Mouse (Mus musculus): ENCODE measurements at regions not wholly inside any gene's neighbourhood (a gene's known extent, or its start where the extent isn't known, plus 50 kb on each side); places are given as distances from the start of the nearest gene placed in this dataset.

DNA sequence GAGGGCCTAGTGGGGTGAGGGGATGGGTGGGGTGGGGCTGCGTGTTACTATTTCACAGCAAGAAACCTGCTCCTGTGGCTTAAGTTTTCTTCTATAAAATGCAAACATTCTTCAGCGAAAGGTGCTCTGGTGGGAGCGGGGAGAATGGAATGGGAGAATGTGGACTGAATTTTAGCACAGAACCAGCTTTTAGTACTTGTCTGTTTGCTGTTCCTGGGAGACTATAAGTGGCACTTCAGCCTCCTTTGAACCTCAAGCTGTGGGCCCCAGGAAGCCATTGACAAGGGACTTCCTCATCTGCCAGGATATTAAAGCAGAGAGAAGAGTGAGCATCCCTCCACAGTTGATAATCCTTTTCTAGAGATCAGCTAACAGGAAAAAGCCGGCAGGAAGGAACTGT is 580.2 kb downstream of the Zfp706 start:
- DNase-seq (ENCODE audit: low read depth, low spot score) = no peak

DNA sequence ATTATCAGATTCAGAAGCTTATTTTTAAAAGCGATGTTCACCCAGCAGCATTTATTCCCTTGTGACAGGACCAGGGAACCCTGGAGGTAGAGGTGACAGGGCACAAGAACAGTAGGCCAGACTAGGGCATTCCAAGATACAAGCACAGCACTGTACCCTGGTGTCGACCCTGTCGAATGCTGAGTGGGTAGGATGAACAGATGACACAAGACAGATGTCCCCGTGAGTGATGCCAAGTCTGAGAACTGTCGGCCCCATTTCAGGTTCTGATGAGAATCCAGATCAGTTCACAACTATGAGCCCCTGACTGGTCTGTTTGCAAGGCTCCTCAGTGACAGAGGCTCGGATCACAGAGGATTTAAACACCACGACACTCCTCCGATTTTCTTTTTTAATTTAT is 581.7 kb downstream of the Zfp706 start:
- DNase-seq (ENCODE audit: low read depth, low spot score) = no peak

- DNase-seq (ENCODE audit: low read depth, low spot score) = no peak
Measured at GRCm38 (mm10) chr15:36424047-36424446, 583.5 kb downstream of the Zfp706 start.

GRCm38 (mm10) chr15:36422781-36423180 is 584.8 kb downstream of the Zfp706 start:
- DNase-seq (ENCODE audit: low read depth, low spot score) = no peak

DNA sequence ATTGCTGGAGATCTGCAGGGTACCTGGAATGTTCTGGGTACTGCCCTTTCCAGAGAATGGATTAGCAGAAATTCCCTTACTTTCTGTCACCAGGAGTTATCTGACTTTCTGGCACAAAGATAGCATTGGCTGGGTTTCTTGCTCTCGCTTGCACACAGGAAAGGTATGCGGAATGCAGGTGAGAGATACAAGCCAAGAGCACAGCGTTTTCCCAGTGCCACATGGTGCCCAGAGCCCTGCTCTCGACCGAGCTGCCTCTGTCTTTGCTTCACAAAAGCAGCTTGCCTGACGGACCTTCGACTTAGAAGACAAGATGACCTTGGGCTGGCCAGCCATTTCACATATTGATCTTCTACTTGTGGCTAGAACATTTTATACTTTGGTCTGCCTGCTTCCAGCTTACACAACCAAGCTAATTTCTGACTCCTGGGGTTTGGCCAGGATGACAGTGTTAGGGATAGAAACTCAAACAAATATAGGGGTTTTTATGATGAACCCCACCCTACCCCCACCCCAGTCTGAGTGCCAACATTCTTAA is 587.6 kb downstream of the Zfp706 start:
- no peak for DNase-seq (ENCODE audit: low read depth, low spot score)

- DNase-seq (ENCODE audit: low read depth, low spot score) = no peak
Measured at GRCm38 (mm10) chr15:36417426-36417825, 590.1 kb downstream of the Zfp706 start.

- DNase-seq (ENCODE audit: low read depth, low spot score) = peak; percentile 80
Measured at GRCm38 (mm10) chr15:36415552-36416249, 591.9 kb downstream of the Zfp706 start.

DNA sequence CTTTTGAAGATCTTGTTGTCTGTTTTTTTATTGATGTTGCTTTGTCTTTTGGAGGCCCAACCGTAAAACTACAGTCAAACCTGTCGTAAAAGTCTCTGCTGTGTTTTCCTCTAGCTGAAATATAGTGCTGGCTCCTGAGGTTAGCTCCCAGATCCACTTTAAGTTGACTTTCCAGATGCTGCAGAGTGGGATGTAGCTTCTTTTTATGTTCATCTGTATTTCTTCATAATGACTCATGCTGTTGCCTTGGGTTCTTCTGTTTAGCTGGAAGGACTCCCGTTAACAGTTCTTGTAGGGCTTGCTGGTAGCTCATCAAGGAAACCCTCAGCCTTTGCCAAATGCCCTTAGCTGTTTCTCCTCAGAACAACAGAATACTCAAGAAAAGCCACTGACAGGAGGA is 595.6 kb downstream of the Zfp706 start:
- no peak for DNase-seq (ENCODE audit: low read depth, low spot score)

DNA sequence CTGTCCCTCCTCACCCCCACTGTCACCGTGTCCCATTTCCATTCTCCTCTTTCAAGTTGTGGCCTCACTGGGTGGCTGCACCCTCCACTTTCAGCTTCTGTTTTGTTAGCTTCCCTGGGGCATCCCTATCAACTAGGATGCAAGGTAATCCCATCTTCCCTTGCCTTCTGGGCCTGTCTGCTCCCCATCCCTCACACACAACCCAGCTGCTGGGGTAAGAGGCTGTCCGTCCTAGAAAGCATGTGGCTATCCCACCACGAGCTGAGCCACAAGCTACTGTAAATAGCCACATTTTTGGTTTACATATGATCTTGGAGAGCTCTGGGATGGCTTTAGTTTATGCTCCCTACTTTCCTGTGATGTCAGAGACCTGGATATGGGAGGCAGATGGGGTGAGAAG is 602.1 kb downstream of the Zfp706 start:
- no peak for DNase-seq (ENCODE audit: low read depth, low spot score)

GRCm38 (mm10) chr15:36403336-36404119 is 604.0 kb downstream of the Zfp706 start:
- no peak for DNase-seq (ENCODE audit: low read depth, low spot score)

DNA sequence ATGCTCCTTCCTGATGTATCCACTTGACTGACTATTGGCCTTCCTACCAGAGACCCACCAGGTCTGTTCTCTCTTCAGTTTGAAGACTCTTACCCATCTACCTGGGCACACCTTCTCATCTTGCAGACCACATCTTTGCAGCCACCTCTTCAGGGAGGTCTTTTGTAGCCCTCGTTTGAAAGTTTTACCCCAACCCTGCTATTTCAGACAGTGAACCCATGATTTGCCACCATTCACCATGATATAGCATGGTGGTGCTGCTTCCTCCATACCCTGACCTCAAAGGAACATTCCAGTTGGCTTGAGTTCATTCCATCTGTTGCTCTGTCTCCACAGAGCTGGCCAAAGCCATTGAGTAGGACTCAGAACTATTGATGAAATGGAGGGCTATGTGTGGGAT is 605.5 kb downstream of the Zfp706 start:
- no peak for DNase-seq (ENCODE audit: low read depth, low spot score)

DNA sequence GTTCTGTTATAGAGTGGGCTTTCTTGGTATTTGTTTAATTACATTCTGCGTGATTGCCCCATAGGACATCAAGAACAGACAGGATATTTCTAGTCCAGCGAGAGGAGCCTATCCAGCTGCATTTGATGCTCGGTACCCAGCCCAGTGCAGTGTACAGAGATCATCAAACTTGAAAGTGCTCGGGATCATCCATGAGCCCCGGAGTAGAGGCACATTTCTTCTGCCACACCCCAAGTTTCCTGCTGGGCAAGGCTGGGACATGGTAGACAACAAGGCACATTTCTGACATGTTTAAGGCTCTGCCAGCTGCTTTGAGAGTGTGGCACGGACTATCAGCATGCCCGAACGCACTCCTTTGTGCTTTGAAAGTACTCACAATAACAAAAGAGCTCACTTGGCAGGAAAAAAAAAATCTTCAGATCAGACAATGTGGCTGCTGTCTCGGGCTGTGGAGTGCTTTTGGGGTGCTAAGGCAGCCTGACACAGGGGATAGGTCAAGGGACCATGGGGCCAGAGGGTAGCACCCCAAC is 607.2 kb downstream of the Zfp706 start:
- DNase-seq (ENCODE audit: low read depth, low spot score) = no peak

GRCm38 (mm10) chr15:36399355-36400012 is 608.1 kb downstream of the Zfp706 start:
- no peak for DNase-seq (ENCODE audit: low read depth, low spot score)

- no peak for DNase-seq (ENCODE audit: low read depth, low spot score)
Measured at GRCm38 (mm10) chr15:36398099-36398982, 609.2 kb downstream of the Zfp706 start.

- DNase-seq (ENCODE audit: low read depth, low spot score) = peak; percentile 71
Measured at GRCm38 (mm10) chr15:36396791-36397190, 610.8 kb downstream of the Zfp706 start.

DNA sequence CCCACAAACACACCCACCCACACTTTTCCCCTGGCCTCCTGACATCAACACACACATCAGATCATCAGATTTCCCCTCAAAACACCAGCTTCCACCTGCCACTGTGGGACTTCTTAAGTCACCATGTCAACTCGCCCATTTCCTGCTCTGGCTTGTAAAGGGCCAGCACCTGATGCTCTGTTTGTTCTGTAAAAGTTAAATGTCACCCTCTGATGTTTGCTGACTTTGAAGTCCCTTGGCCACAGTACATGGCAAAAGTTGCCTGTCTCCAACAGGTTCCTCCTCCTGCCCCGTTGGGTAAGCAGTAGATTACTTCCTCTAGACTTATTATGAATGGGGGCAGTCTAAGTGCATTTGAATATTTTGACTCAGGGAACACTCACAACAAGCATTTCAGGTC is 611.3 kb downstream of the Zfp706 start:
- DNase-seq (ENCODE audit: low read depth, low spot score) = peak; percentile 92

DNA sequence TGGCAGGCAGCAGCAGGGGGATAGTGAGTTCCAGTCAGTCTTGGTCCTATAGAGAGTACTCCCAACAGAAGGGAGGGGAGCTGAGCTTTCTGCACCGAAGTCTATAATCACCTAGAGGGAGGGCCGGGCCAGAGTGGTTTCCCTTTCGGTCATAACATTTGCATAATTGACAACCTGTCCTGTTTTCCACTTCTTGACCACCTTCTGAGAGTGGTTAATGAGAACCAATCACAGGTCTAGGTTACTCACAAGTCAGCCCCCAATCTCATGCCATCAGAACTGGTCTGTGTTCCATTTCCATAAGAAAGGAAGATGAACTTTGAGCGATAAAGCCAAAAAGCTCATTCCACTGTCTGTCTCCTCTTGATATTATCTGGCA is 611.9 kb downstream of the Zfp706 start:
- DNase-seq (ENCODE audit: low read depth, low spot score) = no peak

GRCm38 (mm10) chr15:36394914-36395671 is 612.5 kb downstream of the Zfp706 start:
- DNase-seq (ENCODE audit: low read depth, low spot score) = no peak

DNA sequence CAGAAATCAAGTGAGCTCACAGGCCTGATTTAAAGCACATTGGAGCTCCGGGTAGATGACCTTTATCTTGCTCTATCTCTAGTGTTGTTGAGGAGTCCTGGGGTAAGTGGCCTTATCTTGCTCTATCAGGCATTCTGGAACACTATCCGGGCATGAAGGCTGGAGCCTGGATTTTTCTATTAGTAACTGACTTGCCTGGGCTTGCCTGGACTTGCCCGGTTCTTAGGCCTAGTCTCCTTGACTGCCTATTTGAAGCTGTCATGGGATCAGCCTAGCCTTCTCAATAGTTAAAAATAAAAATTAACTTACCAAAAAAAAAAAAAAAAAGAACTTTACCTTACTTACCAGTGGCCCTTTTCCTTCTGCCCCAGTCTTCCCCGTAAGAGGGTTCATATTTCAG is 617.8 kb downstream of the Zfp706 start:
- DNase-seq (ENCODE audit: low read depth, low spot score) = no peak

DNA sequence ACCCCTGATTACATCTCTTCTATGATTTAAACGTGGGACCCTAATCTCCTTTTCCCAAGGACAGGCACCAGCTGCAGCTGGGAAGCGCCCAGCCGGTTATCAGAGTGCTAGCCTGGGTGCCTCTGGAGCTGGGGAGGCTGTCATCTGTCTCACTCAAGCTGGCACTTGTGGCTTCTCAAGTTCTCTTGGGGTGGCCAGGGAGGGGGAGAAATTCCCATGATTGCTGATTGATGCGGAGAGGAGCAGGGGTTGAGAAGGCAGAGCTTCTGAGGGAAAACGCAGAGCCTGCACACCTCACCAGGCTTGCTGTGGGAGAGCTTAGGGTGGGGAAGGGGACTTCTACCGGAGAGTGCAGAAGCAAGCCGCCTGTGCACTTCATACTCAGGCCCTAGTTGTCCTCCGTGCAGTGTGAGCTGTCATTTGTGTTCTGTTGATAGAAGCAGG is 626.3 kb downstream of the Zfp706 start:
- DNase-seq (ENCODE audit: low read depth, low spot score) = no peak

Data from CD4-positive helper T cell, adult 2 months (primary cell).